Mouse (Mus musculus) midbrain, embryonic 12.5 days (tissue): Measurements from ENCODE around the gene Chchd6. TPM values are rescaled to one million over a fixed set of nuclear protein-coding genes. Genes with fewer than 3 reads are reported as not detected.
A peak's percentile ranks its signal among the peaks of the same experiment; 100 is the strongest.

Experiments used
- ATAC-seq: fragments of 200-750 bp; cut with Nextera tagmentation; 2 replicates; pipeline ENCODE4 v1.8.0; 2017; ENCODE audit warnings: low read depth, moderate TSS enrichment, moderate library complexity; ENCODE audit not compliant: low FRiP score
- H3K27ac ChIP-seq: fragments of 300-500 bp; sonication (generic); replicated peaks from 2 replicates; pipeline ENCODE4 v1.5.1; 2016; ENCODE audit warnings: mild to moderate bottlenecking
- H3K27me3 ChIP-seq: fragments of 300-500 bp; sonication (generic); 2 replicates; pipeline ENCODE4 v1.6.1; 2016; ENCODE audit warnings: mild to moderate bottlenecking
- H3K36me3 ChIP-seq: fragments of 300-500 bp; sonication (generic); 2 replicates; pipeline ENCODE4 v1.6.1; 2016
- H3K4me1 ChIP-seq: fragments of 300-500 bp; sonication (generic); 2 replicates; pipeline ENCODE4 v1.6.1; 2016
- H3K4me2 ChIP-seq: fragments of 300-500 bp; sonication (generic); replicated peaks from 2 replicates; pipeline ENCODE4 v1.6.1; 2016; ENCODE audit warnings: mild to moderate bottlenecking, moderate library complexity
- H3K4me3 ChIP-seq: fragments of 300-500 bp; sonication (generic); 2 replicates; pipeline ENCODE4 v1.5.1; 2016; ENCODE audit warnings: mild to moderate bottlenecking
- H3K9ac ChIP-seq: fragments of 300-500 bp; sonication (generic); replicated peaks from 2 replicates; pipeline ENCODE4 v1.6.1; 2016; ENCODE audit warnings: mild to moderate bottlenecking, moderate library complexity
- H3K9me3 ChIP-seq: fragments of 300-500 bp; sonication (generic); 2 replicates; pipeline ENCODE4 v1.6.1; 2016; ENCODE audit warnings: mild to moderate bottlenecking
- WGBS: fragments of 180-500 bp; shearing (Covaris S2); methylation state at CpG from one replicate; pipeline ENCODE4 v1.1.7; 2016; 5-methylcytosine and 5-hydroxymethylcytosine counted together
- polyA plus RNA-seq: library from polyadenylated mRNA; unstranded; fragments of >200 nt; fragmentation: Nextera tagmentation; extraction: Ambion mirVana; gene quantifications from 2 replicates; pipeline ENCODE4 v1.2.1, GENCODE M21; 2016

The Chchd6 gene
- polyA plus RNA-seq = 92.9 and 97.0 TPM in 2 replicates

DNA sequence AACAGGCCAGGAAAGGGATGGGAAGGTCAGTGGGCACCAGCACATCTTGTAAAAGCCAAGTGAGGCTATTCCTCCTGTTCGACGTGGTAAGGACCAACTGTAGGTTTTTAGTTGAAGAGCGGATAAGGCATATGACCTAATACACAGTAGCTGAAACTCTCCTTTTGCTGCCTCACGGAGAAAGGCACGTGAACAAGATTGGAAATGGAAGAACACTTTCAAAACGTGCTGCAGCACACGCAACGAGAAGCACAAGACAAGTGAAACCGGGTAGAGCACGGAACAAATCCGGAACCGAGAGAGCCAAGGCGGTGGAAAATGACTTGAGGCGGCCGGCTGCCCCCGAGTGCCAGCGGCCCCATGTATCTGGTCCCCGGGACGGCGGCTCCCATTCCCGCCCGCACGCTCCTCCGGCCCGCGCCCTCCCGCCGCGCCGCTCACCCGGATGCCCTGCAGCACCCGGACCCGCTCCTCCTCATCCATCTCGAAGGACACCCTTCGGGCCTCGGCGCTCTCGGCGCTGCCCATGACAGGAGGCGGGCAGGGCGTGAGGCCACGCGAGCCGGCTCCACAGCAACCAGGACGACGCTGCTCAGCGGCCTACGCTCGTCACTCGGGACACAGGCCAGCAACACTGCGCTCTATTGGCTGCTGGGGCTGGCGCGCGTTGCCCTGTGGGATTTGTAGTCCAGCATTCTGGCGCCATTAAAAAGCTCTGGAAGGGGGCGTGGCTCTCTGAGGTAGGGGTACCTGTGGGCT, at the start of gene Chchd6:
Chchd6 (minus strand) TSS at position 635 of the 759 bp plus-strand sequence.
- peak within 1 kb of the TSS; percentile 79 for H3K9ac ChIP-seq
- peaks cover 7% of the 10 kb centered on the region; the same call in 1 of the 2 replicates for H3K4me1 ChIP-seq
- no peaks in the 10 kb centered on the region for H3K27me3 ChIP-seq
- H3K27ac ChIP-seq = no peak within 1 kb of the TSS; the same call in 1 of the 2 replicates
- H3K36me3 ChIP-seq = no peaks in the 10 kb centered on the region
- peak within 1 kb of the TSS; percentile 74 for H3K4me3 ChIP-seq
- no peaks in the 10 kb centered on the region for H3K9me3 ChIP-seq
- H3K4me2 ChIP-seq = peak within 1 kb of the TSS; percentile 57
- ATAC-seq = peak; percentile 100
- under 1% methylated on average over 56 of the region's 56 CpGs for WGBS

DNA sequence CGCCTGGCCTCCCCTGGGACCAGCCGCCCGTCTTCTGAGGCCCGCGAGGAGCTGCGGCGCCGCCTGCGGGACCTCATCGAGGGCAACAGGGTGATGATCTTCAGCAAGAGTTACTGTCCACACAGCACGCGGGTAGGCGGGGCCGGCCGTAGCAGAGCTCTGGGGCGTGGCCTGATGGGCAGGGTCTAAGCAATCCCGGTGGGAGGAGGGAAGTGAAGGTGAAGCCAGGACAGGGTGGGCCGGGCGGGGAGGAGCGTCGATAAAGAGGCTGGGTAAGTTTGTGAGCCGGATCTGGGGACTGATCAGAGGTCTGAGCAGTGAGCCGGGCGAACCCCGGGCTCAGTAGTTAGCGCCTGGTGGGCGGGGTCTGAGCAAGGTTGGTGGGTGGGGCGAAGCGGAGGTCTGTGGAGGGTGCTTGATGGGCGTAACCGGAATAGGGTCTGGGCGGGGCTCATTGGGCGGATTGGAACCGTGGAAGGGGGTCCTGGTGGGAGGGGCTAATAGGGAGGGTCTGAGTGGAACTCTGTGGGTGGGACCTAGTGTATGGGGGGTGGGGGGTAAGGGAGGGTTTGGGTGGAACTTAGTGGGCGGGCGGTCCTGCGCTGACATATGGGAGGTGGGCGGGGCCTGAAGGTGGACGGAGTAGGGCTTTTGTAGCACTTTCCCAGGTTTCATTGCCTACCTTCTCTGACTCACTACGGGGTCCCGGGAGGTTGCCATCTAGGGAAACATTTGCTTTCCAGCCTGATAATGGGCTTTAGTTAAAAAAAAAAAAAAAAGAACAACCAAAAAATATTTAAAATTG, 49.0 kb upstream of the Chchd6 start:
- WGBS = 1% methylated on average over 41 of the region's 41 CpGs
- Histone ChIP-seq H3K9me3 (no peaks in the 10 kb centered on the region), H3K27me3 (no peaks in the 10 kb centered on the region), H3K9ac (peak overlapping the region; percentile 67), H3K27ac (peak overlapping the region; percentile 86), H3K36me3 (no peaks in the 10 kb centered on the region), H3K4me1 (peaks cover 2% of the 10 kb centered on the region; the same call in 1 of the 2 replicates), H3K4me3 (peak overlapping the region; percentile 71), H3K4me2 (peak overlapping the region; percentile 86)
- ATAC-seq = peak; percentile 94

DNA sequence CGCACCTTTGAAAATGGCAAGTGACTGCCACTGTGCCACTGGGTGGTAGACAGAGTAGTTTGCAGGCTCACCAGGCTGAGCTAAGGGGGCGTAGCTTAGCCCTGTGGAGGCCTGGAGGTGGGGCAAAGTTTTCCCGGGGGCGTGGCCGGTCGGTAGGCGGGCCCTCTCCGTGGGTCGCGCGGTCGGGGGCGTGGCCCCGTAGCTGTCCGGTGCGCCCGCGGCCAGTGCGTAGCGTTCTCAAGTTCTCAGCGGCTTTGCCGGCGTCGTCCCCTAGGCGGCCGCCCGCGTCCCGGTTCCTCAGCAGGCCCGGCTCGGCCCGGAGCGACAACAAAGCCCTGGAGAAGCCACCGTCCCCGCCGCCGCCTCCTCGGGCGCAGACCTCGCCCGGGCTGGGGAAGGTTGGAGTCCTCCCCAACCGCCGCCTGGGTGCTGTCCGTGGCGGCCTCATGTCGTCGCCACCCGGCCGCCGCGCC, 48.4 kb upstream of the Chchd6 start, which contains the start of gene Txnrd3:
Txnrd3 (plus strand) TSS at position 191 of the 473 bp plus-strand sequence.
- ATAC-seq = peak; percentile 81
- Histone ChIP-seq H3K9me3 (no peaks in the 10 kb centered on the region), H3K4me3 (peak within 1 kb of the TSS; percentile 71), H3K9ac (peak within 1 kb of the TSS; percentile 67), H3K4me2 (peak within 1 kb of the TSS; percentile 86), H3K27ac (peak within 1 kb of the TSS; percentile 86), H3K36me3 (no peaks in the 10 kb centered on the region), H3K4me1 (peaks cover 2% of the 10 kb centered on the region; the same call in 1 of the 2 replicates), H3K27me3 (no peaks in the 10 kb centered on the region)
- under 1% methylated on average over 45 of the region's 51 CpGs for WGBS

DNA sequence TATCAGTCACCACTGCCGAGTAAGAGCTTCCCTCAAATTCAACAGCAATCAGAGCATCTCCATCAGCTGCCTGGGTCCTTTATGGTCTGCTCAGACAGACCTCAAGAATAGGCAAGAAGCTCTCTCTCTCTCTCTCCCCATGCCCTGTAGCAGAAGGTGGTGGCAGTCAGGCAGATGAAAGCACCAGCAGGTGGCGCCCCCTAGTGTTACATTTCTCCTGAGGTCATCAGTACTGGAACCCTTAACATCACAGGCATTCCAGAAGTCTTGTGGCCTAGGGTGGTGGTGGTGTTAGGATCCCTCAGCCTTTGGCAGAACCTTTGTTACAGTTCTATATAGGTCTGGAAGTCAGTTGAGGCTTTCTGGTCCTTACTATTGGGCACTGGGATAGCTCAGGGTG, 43.6 kb upstream of the Chchd6 start:
- no peak overlapping the region for H3K9ac ChIP-seq
- no peak overlapping the region for H3K4me2 ChIP-seq
- H3K4me1 ChIP-seq = peaks cover 6% of the 10 kb centered on the region; the same call in 1 of the 2 replicates
- H3K36me3 ChIP-seq = no peaks in the 10 kb centered on the region
- ATAC-seq = no peak
- H3K27ac ChIP-seq = no peak overlapping the region
- no peak overlapping the region for H3K4me3 ChIP-seq
- H3K27me3 ChIP-seq = no peaks in the 10 kb centered on the region
- no peaks in the 10 kb centered on the region for H3K9me3 ChIP-seq
- 38% methylated on average over 2 of the region's 2 CpGs for whole genome bisulfite sequencing

DNA sequence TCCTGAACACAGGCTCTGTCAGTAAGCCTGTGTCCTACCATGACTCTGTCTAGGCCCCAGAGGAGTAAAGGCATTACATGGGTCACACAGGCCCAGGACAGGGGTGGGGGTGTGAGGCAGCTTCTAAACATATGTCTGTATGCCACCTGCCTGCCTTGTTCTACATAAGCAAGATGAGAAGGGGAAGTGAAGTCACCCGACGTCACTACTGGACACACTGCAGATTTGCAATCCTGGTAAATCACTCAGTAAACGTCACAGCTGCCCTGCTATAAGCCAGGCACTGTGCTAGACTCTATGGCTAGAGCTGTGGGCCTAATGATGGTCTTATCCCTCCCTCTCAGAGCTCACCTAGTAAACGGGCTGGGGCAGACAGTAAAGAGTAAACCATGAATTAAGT, 42.5 kb upstream of the Chchd6 start:
- 77% methylated on average over 4 of the region's 4 CpGs for WGBS

DNA sequence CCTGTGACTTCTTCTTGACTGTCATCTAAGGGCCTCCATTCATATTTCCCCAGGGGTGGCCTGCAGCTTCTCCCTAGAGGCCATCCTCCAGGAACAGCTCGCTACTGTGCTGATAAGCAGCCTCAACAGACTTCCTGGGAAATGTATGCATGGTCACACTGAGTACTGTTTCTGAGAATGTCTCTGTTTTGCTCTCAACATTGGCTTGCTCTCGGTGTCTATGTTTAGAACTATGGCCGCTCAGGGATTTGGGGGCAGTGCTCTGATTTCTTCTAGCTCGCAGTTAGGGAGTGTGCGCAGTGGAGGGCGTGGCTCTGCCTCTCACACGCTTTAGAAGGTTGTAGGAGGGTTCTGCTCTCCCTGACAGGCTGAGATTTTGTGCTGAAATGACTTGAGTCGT, 38.9 kb upstream of the Chchd6 start:
- no peak for ATAC-seq
- Histone ChIP-seq H3K4me2 (no peak overlapping the region), H3K27ac (no peak overlapping the region; the same call in 1 of the 2 replicates), H3K9ac (no peak overlapping the region), H3K36me3 (no peaks in the 10 kb centered on the region), H3K4me1 (peaks cover 10% of the 10 kb centered on the region), H3K9me3 (no peaks in the 10 kb centered on the region), H3K27me3 (no peaks in the 10 kb centered on the region), H3K4me3 (no peak overlapping the region)
- WGBS = 52% methylated on average over 8 of the region's 8 CpGs

More for the DNA sequence above, 42.5 kb upstream of the Chchd6 start:
- Histone ChIP-seq H3K27me3 (no peaks in the 10 kb centered on the region), H3K9me3 (no peaks in the 10 kb centered on the region), H3K27ac (no peak overlapping the region), H3K4me1 (peaks cover 6% of the 10 kb centered on the region; the same call in 1 of the 2 replicates), H3K9ac (no peak overlapping the region), H3K4me2 (no peak overlapping the region), H3K4me3 (no peak overlapping the region), H3K36me3 (no peaks in the 10 kb centered on the region)
- no peak for ATAC-seq

DNA sequence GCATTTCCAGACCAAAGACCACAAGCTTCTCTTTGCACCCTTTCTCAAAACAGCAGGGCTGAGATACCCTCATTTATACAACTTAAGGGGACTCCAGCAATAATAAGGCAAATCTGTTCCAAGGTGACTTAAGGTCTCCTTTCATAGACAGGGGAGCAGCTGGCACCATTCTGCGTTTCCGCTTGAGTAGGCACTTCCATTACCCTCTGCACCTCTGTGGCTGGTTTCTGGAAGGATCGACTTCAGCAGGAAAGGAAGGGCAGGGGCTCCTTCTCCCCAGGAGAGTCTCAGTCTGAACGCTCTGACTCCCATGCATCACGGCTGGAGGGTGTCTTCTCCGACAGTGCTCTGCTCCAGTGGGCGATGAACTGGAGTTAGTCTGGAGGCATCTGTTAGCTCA, 37.7 kb upstream of the Chchd6 start:
- WGBS = 62% methylated on average over 7 of the region's 7 CpGs
- Histone ChIP-seq H3K27me3 (no peaks in the 10 kb centered on the region), H3K27ac (0 out of 2 replicates have a peak overlapping the region, but pooled peaks have one; percentile 16), H3K4me2 (no peak overlapping the region), H3K9ac (no peak overlapping the region), H3K4me1 (peaks cover 10% of the 10 kb centered on the region), H3K36me3 (no peaks in the 10 kb centered on the region), H3K4me3 (no peak overlapping the region), H3K9me3 (no peaks in the 10 kb centered on the region)
- ATAC-seq = no peak

DNA sequence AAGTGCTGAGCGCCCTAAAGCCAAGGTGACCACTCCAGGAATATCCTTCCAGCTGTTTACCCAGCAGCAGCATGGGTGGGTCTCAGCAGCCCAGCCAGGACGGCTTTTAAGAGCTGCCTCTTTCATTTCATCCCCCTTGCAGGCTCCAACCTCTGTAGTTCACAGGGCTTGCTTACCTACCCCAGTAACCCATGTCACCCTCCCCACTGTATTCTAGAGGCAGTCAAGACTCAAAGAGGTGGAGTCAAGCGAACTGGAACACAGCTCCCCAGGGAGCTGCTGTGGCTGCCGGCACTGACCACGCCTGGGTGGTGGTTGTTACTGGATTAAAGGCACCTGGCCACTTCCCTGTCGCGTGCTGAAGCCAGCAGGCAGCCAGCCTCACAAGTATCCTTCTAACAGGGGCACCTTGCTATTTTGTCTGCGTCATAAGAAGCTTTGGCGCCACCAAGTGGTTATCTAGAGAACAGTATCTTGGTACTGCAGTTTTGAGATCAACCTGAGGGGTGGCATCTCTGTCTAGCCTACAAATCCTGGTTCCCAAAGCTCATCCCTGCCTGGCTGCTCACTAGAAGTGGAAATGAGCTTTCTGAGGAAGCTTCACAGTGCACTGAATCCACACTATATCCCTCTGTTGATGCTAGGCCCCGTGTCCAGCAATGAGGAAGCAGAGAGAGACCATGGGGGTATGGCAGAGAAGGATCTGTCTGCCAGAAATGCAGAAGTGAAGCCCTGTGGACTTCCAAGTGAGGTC, 36.5 kb upstream of the Chchd6 start:
- peak; percentile 86 for ATAC-seq
- no peak overlapping the region for H3K27ac ChIP-seq
- H3K4me3 ChIP-seq = no peak overlapping the region
- WGBS = 10% methylated on average over 10 of the region's 10 CpGs
- no peak overlapping the region; the same call in 1 of the 2 replicates for H3K9ac ChIP-seq
- no peaks in the 10 kb centered on the region for H3K9me3 ChIP-seq
- no peaks in the 10 kb centered on the region for H3K27me3 ChIP-seq
- peak overlapping the region; percentile 35 for H3K4me2 ChIP-seq
- peaks cover 12% of the 10 kb centered on the region for H3K4me1 ChIP-seq
- no peaks in the 10 kb centered on the region for H3K36me3 ChIP-seq

DNA sequence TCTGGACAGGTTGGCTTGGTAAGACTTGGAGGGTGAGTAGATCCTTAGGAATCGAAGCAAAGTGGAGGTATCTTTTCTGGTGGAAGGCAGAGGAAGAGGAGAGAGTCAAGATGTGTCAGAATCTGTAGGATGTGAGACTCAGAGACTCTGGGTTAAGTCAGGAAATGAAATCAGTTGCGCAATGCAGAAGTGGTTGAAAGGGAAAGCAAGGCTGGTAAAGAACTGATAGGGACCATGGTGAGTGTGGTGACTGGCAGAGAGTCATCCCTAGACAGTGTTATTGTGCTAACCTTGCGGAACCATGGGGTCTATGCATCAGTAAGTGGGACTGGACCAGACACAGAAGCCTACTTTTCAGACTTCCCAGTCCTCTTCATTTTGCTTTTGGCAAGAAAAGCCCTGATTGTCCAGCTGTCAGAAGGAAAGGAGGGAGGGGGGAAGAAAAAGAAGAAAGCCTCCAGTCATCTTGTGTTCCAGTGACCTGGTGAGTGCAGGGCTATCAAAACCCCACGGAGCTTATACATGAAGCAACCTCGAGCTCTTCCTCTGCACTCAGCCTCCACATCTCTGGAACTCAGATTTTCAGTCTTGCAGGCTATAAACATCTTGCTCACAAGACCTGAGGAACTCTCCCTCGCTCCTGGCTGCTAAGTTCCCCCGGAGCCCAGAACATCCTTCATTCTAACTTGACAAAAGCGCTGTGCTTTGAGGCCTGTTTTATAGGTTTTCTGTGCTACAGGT, 32.8 kb upstream of the Chchd6 start:
- H3K4me3 ChIP-seq = no peak overlapping the region
- no peak overlapping the region for H3K27ac ChIP-seq
- no peak for ATAC-seq
- no peak overlapping the region for H3K4me2 ChIP-seq
- H3K9ac ChIP-seq = no peak overlapping the region
- no peaks in the 10 kb centered on the region for H3K9me3 ChIP-seq
- no peaks in the 10 kb centered on the region for H3K27me3 ChIP-seq
- WGBS = 74% methylated on average over 8 of the region's 8 CpGs
- H3K36me3 ChIP-seq = no peaks in the 10 kb centered on the region
- H3K4me1 ChIP-seq = peaks cover 6% of the 10 kb centered on the region

DNA sequence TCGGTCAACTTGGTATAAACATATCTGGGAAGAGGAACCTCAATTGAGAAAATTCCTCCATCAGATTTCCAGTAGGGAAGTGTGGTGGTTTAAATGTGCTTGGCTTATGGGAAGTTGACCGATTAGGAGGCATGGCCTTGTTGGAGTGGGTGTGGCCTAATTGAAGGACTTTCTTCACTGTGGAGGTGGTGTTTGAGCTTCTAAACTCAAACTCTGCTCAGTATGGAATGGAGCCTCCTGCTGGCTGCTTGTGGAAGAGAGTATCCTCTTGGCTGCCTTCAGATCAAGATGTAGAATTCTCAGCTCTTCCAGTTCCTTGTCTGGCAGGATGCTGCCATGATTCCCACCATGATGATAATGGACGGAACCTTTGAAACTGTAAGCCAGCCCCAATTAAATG, 27.2 kb upstream of the Chchd6 start:
- Histone ChIP-seq H3K27ac (no peak overlapping the region), H3K27me3 (no peaks in the 10 kb centered on the region), H3K36me3 (no peaks in the 10 kb centered on the region), H3K9me3 (no peaks in the 10 kb centered on the region), H3K4me3 (no peak overlapping the region), H3K4me1 (0 out of 2 replicates have a peak, but pooled peaks cover 2% of the 10 kb centered on the region), H3K4me2 (no peak overlapping the region), H3K9ac (no peak overlapping the region)
- ATAC-seq = no peak
- 79% methylated on average over 3 of the region's 3 CpGs for WGBS

DNA sequence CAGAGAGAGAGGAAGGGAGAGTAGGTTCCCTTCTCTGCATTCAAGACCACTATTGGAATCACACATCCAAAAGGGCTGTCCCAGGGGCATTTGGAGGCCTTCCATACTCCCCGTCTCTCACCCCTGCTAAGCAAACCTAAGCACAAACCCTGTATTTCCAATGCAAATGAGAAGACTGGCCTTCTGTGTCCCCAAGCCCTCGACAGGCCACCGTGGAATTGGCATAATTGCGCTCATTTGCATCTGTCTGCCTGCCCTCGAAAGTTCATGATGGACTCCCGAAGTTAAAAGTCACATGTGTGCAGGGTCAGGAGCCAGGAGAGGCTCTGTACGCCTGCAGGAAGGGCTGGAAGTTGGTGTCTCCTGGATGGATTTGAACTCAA, 19.9 kb upstream of the Chchd6 start:
- peaks cover 31% of the 10 kb centered on the region for H3K4me1 ChIP-seq
- H3K36me3 ChIP-seq = no peaks in the 10 kb centered on the region
- ATAC-seq = no peak; the same call in 1 of the 2 replicates
- 39% methylated on average over 7 of the region's 7 CpGs for WGBS
- H3K27me3 ChIP-seq = 0 out of 2 replicates have a peak, but pooled peaks cover 3% of the 10 kb centered on the region
- H3K27ac ChIP-seq = peak overlapping the region; percentile 92
- H3K4me3 ChIP-seq = no peak overlapping the region
- no peak overlapping the region; the same call in 1 of the 2 replicates for H3K9ac ChIP-seq
- H3K9me3 ChIP-seq = no peaks in the 10 kb centered on the region
- H3K4me2 ChIP-seq = no peak overlapping the region
